Mouse (Mus musculus): ENCODE data around the gene Sfswap. TPM values are rescaled to one million over a fixed set of nuclear protein-coding genes. Genes with fewer than 3 reads are reported as not detected.

Gene Sfswap
- polyA plus RNA-seq (2012; rRNA removed) = 21.3 and 25.9 TPM in 2 replicates
- polyA plus RNA-seq (2014; fragmentation: Nextera tagmentation; extraction: Ambion mirVana) = 13.1 and 15.7 TPM in 2 replicates

DNA sequence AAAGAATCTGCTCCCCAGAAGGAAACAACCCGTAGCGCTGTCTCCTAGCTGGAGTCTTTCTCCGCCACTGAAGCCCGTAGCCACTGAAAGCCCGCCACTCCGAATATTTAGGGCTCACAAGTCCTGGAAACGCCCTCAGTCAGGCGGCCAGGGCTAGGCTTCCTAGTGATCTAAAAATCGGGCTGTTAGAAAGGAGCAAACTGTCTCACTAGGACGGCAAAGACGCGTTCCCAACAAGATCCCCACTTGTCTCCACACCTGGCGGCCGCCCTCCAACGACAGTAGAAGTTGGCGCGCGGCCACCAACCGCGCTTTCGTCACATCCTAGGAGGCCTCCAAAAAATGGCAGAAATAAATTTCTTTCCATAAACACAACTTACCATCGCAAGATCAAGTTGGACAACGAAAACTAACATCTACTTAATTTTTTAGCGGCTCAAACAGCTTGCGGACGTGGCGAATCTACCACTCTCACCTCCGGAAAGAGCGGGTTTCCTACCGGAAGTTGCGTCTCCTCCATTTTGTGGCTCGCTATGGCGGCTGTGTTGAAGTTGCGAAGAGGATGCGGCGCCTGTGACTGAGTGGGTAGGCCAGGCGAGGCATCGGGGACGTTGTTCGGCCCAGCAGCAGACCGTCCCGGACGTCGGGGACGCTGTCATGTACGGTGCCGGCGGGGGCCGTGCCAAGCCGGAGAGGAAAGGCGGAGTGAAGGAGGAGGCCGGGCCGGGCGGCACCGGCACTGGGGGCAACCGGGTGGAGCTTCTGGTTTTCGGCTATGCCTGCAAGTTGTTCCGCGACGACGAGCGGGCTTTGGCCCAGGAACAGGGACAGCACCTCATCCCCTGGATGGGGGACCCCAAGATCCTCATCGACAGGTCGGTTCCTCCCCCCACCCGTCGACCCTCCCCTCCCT is at the start of gene Sfswap:
Gene Sfswap (plus strand): TSS at position 500 of the 913 bp plus-strand sequence.
- whole genome bisulfite sequencing (ENCODE audit: insufficient replicate concordance) = under 1% methylated on average over 66 of the region's 66 CpGs
- H3K27ac ChIP-seq = peak within 1 kb of the TSS; percentile 69
- H3K9me3 ChIP-seq (ENCODE audit: control insufficient read depth, low read length) = no peaks in the 10 kb centered on the region
- peaks cover 8 to 12% of the 10 kb centered on the region in 2 experiments for H3K4me1 ChIP-seq (replicated peaks; ENCODE audit: control insufficient read depth in 2 of 2, insufficient read depth in 2 of 2, low read length in 1 of 2)
- H3K9ac ChIP-seq (replicated peaks) = peak within 1 kb of the TSS; percentile 92
- H3K4me3 ChIP-seq (ENCODE audit: insufficient read depth in 1 of 2, low read depth in 2 of 2, low read length in 2 of 2) = peak within 1 kb of the TSS; percentile 89 to 97
- H3K36me3 ChIP-seq (replicated peaks; ENCODE audit: control insufficient read depth, insufficient read depth, low read depth) = peaks cover 25% of the 10 kb centered on the region
- peak; percentile 71 to 75 (median 71) for DNase-seq (ENCODE audit: low read depth in 3 of 3, low spot score in 3 of 3)
- H3K4me2 ChIP-seq (ENCODE audit: low read depth) = peak within 1 kb of the TSS; percentile 79
- H3K27me3 ChIP-seq (ENCODE audit: control insufficient read depth, insufficient read depth, low read length) = no peaks in the 10 kb centered on the region; the same call in 1 of the 2 replicates
- peak; percentile 78 for ATAC-seq (ENCODE audit: insufficient read depth)
- TF ChIP-seq CTCF (IDR thresholded peaks at IDR 0.05; ENCODE audit: low read depth) (peak; percentile 31; the same call in 1 of the 2 replicates), EP300 (IDR thresholded peaks at IDR 0.05; ENCODE audit: low read depth) (peak; percentile 45; the same call in 1 of the 2 replicates)

DNA sequence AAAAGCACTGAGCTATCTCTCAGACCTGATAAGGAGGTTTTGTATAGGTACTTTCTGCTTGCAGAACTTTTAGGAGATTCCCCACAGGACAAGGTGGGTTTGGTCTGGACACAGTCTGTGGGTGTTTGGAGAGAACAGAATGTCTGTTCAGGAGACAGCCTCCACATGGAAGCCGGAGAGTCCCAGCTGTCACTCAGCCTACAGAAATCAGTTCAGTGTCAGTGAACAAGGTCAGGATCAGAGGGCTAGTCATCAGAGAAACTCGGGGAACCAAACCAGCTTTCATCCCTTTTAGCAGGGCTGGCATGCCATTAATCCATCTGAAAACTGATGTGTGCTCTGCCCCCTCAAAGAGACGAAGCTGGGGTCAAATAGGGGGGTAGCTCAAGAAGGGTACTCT is 48.5 kb upstream of the Sfswap start:
- Histone ChIP-seq H3K36me3 (replicated peaks; ENCODE audit: control insufficient read depth, insufficient read depth, low read depth) (no peaks in the 10 kb centered on the region), H3K9ac (replicated peaks) (no peak overlapping the region), H3K27ac (no peak overlapping the region), H3K4me3 (ENCODE audit: insufficient read depth in 1 of 2, low read depth in 2 of 2, low read length in 2 of 2) (no peak overlapping the region), H3K4me2 (ENCODE audit: low read depth) (no peak overlapping the region), H3K27me3 (ENCODE audit: control insufficient read depth, insufficient read depth, low read length) (no peaks in the 10 kb centered on the region), H3K4me1 (replicated peaks; ENCODE audit: control insufficient read depth in 2 of 2, insufficient read depth in 2 of 2, low read length in 1 of 2) (no peaks in the 10 kb centered on the region), H3K9me3 (ENCODE audit: control insufficient read depth, low read length) (no peaks in the 10 kb centered on the region)
- no peak for DNase-seq (ENCODE audit: low read depth in 3 of 3, low spot score in 3 of 3)
- TF ChIP-seq CTCF (IDR thresholded peaks at IDR 0.05; ENCODE audit: low read depth) (no peak), EP300 (IDR thresholded peaks at IDR 0.05; ENCODE audit: low read depth) (no peak)
- no peak for ATAC-seq (ENCODE audit: insufficient read depth)
- WGBS (ENCODE audit: insufficient replicate concordance) = 42% methylated on average over 3 of the region's 3 CpGs

DNA sequence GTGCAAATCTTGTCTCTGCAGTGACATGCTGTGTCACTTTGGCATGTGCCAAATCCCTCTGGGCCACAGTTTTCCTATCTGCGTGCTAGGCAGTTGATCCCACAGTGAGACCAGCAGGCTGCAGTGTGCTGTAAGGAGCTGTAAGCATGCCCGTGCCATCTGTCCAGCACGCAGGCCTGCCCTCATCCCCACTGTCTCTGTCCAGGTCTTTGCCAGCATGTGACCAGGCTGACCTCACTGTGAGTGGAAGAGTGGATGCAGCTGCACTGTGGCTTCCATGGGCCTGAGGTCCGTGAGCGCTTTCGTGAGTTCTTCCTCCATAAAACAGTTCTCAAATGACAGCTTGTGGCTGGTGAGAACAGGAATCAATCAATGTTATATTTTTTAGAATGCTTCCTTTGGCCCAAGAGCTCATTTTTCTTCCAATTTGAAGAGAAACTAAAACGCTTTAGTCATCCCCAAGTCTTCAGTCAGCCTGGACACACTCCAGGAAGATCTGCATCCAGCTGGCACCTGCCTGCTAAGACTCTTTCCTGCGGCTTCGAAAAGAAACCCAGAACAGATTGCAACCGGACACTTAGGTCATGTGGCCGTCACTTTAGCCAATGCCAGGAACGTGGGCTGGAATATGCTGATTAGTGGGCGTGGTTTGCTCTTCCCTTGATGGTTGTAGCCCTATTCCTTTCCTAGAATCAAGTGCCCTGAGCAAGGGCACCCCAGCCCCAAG is 46.1 kb upstream of the Sfswap start:
- ATAC-seq (ENCODE audit: insufficient read depth) (peak; percentile 51), DNase-seq (ENCODE audit: low read depth in 3 of 3, low spot score in 3 of 3) (peak; percentile 7 to 16 (median 7))
- no peaks in the 10 kb centered on the region for H3K4me1 ChIP-seq (replicated peaks; ENCODE audit: control insufficient read depth in 2 of 2, insufficient read depth in 2 of 2, low read length in 1 of 2)
- no peak overlapping the region for H3K27ac ChIP-seq
- 14% methylated on average over 13 of the region's 13 CpGs for WGBS (ENCODE audit: insufficient replicate concordance)
- H3K9me3 ChIP-seq (ENCODE audit: control insufficient read depth, low read length) = no peaks in the 10 kb centered on the region
- H3K4me2 ChIP-seq (ENCODE audit: low read depth) = no peak overlapping the region
- TF ChIP-seq CTCF (IDR thresholded peaks at IDR 0.05; ENCODE audit: low read depth) = no peak
- no peak for TF ChIP-seq EP300 (IDR thresholded peaks at IDR 0.05; ENCODE audit: low read depth)
- H3K36me3 ChIP-seq (replicated peaks; ENCODE audit: control insufficient read depth, insufficient read depth, low read depth) = no peaks in the 10 kb centered on the region
- H3K27me3 ChIP-seq (ENCODE audit: control insufficient read depth, insufficient read depth, low read length) = no peaks in the 10 kb centered on the region
- no peak overlapping the region for H3K9ac ChIP-seq (replicated peaks)
- H3K4me3 ChIP-seq (ENCODE audit: insufficient read depth in 1 of 2, low read depth in 2 of 2, low read length in 2 of 2) = no peak overlapping the region

DNA sequence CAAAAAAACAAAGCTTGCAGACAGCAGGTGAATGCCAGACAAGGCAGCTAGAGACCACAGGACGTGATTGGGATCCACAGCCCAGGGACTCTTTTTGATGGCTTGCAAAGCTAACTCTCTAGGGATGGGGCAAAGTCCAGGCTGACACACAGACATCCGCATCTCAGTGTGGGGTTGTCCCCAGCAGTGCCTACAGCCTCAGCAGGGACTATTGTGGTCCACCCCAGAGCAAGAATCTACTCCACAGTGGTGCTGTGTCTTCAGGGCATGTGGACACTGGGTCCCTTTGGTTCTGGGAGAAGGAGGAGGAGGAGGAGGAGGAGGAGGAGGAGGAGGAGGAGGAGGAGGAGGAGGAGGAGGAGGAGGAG is 45.5 kb upstream of the Sfswap start:
- DNase-seq (ENCODE audit: low read depth in 3 of 3, low spot score in 3 of 3) = no peak
- H3K4me3 ChIP-seq (ENCODE audit: insufficient read depth in 1 of 2, low read depth in 2 of 2, low read length in 2 of 2) = no peak overlapping the region
- no peaks in the 10 kb centered on the region for H3K4me1 ChIP-seq (replicated peaks; ENCODE audit: control insufficient read depth in 2 of 2, insufficient read depth in 2 of 2, low read length in 1 of 2)
- H3K27ac ChIP-seq = no peak overlapping the region
- H3K4me2 ChIP-seq (ENCODE audit: low read depth) = no peak overlapping the region
- H3K9me3 ChIP-seq (ENCODE audit: control insufficient read depth, low read length) = no peaks in the 10 kb centered on the region
- no peaks in the 10 kb centered on the region for H3K27me3 ChIP-seq (ENCODE audit: control insufficient read depth, insufficient read depth, low read length)
- no peak overlapping the region for H3K9ac ChIP-seq (replicated peaks)
- TF ChIP-seq CTCF (IDR thresholded peaks at IDR 0.05; ENCODE audit: low read depth) (no peak), EP300 (IDR thresholded peaks at IDR 0.05; ENCODE audit: low read depth) (no peak)
- no peak for ATAC-seq (ENCODE audit: insufficient read depth)
- WGBS (ENCODE audit: insufficient replicate concordance) = 25% methylated on average over 2 of the region's 2 CpGs
- no peaks in the 10 kb centered on the region for H3K36me3 ChIP-seq (replicated peaks; ENCODE audit: control insufficient read depth, insufficient read depth, low read depth)

All from liver, embryonic 14.5 days (tissue).